Mouse (Mus musculus) heart, adult 2 months (tissue): ENCODE data around the gene Gm45062. TPM values are rescaled to one million over a fixed set of nuclear protein-coding genes. Genes with fewer than 3 reads are reported as not detected.

ENCODE experiments used
- DNase-seq, 2 experiments: peaks; one replicate each; pipeline ENCODE4 v3.0.0; 2021
- H3K27ac ChIP-seq: fragments of 200-600 bp; 2 replicates; pipeline ENCODE4 v1.8.1; 2022
- H3K27me3 ChIP-seq: fragments of 200-500 bp; 2 replicates; pipeline ENCODE4 v1.6.1; 2012; ENCODE audit warnings: mild to moderate bottlenecking, low read length, inconsistent platforms, mixed read lengths; ENCODE audit not compliant: control insufficient read depth, insufficient read depth
- H3K36me3 ChIP-seq: fragments of 200-500 bp; 2 replicates; pipeline ENCODE4 v1.6.1; 2012; ENCODE audit warnings: low read length, inconsistent platforms; ENCODE audit not compliant: control insufficient read depth, insufficient read depth
- H3K4me1 ChIP-seq: fragments of 200-500 bp; 2 replicates; pipeline ENCODE4 v1.6.1; 2011; ENCODE audit warnings: low read length; ENCODE audit not compliant: control insufficient read depth, insufficient read depth
- H3K4me3 ChIP-seq: fragments of 200-600 bp; 2 replicates; pipeline ENCODE4 v1.8.1; 2022
- H3K79me2 ChIP-seq: fragments of 200-500 bp; replicated peaks from 2 replicates; pipeline ENCODE4 v1.6.1; 2012; ENCODE audit warnings: mild to moderate bottlenecking, inconsistent platforms, low read length, moderate library complexity, mixed read lengths; ENCODE audit not compliant: control insufficient read depth, insufficient read depth
- H3K9ac ChIP-seq: fragments of 200-500 bp; 2 replicates; pipeline ENCODE4 v1.6.1; 2012; ENCODE audit warnings: low read depth, mild to moderate bottlenecking, control low read depth, inconsistent platforms, low read length, mixed read lengths
- CTCF ChIP-seq: fragments of 200-600 bp; IDR thresholded peaks from 2 replicates; pipeline ENCODE4 v1.8.1; 2022; ENCODE audit warnings: antibody characterized with exemption, mild to moderate bottlenecking, moderate library complexity
- EP300 ChIP-seq: fragments of 200-500 bp; IDR thresholded peaks from 2 replicates; pipeline ENCODE4 v1.6.1; 2011; ENCODE audit warnings: low read depth, low read length, control low read depth; ENCODE audit not compliant: insufficient read depth
- POLR2A ChIP-seq: fragments of 200-500 bp; IDR thresholded peaks from 2 replicates; pipeline ENCODE4 v1.6.1; 2011; ENCODE audit warnings: mild to moderate bottlenecking, low read depth, low read length, control low read depth; ENCODE audit not compliant: insufficient read depth
- WGBS: fragments of 180-500 bp; shearing (Covaris S2); methylation state at CpG from one replicate; pipeline ENCODE4 v1.1.7; 2018; 5-methylcytosine and 5-hydroxymethylcytosine counted together
- intact Hi-C: fragments of 180-260 bp; cut with DNase I; formaldehyde crosslinking; loops from one replicate; pipeline ENCODE4 v1.15.1; 2025
- polyA plus RNA-seq: library from polyadenylated mRNA; depleted of rRNA; stranded (reverse); fragments of >200 nt; gene quantifications from 2 replicates; pipeline ENCODE4 v1.2.3, GENCODE M21; 2012
- total RNA-seq, 2 experiments: library from RNA; stranded (reverse); gene quantifications; 2 replicates each; pipeline ENCODE4 v1.2.3; 2021

The Gm45062 gene
- total and polyA plus RNA-seq, 3 experiments = 0.57 to 1.9 TPM; not detected in 1

DNA sequence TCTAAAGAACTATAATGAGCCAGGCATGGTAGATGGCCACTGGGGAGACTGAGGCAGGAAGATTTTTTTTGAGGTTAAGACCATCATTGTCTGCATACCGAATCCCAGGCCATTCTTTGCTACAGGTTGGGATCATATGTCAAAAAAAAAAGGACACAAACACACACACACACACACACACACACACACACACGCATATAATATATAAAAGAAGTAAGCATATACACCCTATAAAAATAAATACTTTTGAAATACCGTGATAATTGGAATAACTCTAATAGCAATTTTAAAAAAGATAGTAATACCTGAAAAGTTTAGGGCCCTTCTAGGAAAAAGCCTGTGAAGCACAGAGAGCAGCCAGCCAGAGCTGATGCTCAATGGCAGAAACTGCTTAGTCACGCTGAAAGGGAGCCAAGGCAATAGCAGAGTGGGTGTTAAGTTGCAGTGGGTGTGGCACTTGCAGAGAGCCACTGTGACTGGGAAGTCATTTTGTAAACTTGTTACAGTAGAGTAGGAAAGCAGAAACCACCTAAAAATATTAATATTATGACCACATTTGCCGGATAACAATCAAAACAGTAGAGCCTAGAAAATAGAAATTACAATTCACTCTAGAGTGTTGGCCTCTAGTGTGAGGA is 86.1 kb downstream of the Gm45062 start:
- no peak overlapping the region for H3K4me3 ChIP-seq
- intact Hi-C loops = no loop called here
- TF ChIP-seq EP300 (no peak), CTCF (no peak), POLR2A (no peak)
- H3K27me3 ChIP-seq = no peaks in the 10 kb centered on the region
- H3K4me1 ChIP-seq = no peaks in the 10 kb centered on the region; the same call in 1 of the 2 replicates
- no peaks in the 10 kb centered on the region for H3K79me2 ChIP-seq
- H3K9ac ChIP-seq = no peak overlapping the region
- peak; percentile 56 to 74 for DNase-seq
- H3K36me3 ChIP-seq = no peaks in the 10 kb centered on the region
- no peak overlapping the region for H3K27ac ChIP-seq
- whole genome bisulfite sequencing = 68% methylated on average over 5 of the region's 5 CpGs

DNA sequence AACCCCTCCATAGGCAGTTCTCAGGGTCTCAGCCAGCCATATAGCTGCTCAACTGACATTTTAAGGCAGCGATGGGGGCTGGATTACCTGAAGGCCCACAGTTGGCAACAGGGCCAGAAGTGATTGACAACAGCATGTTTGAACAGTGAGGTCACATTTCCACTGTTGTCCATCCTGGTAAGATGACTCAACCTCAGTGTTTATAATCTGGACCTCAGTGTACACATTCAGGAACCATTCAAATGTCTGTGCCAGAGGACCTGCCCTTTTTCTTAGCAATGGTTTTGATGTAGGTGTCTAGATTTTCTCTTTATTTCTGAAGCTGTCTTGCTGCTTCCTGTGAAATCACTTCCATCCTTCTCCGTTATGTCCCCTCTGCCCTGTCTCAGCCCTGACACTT is 87.9 kb downstream of the Gm45062 start:
- DNase-seq = no peak
- TF ChIP-seq CTCF (no peak), EP300 (no peak), POLR2A (no peak)
- intact Hi-C loops = no loop called here
- Histone ChIP-seq H3K79me2 (no peaks in the 10 kb centered on the region), H3K27ac (no peak overlapping the region), H3K4me1 (peaks cover 8% of the 10 kb centered on the region), H3K9ac (no peak overlapping the region), H3K27me3 (no peaks in the 10 kb centered on the region), H3K4me3 (no peak overlapping the region), H3K36me3 (peaks cover 2% of the 10 kb centered on the region; the same call in 1 of the 2 replicates)
- WGBS = 73% methylated on average over 2 of the region's 2 CpGs

- H3K79me2 ChIP-seq = no peaks in the 10 kb centered on the region
- peaks cover 8% of the 10 kb centered on the region for H3K4me1 ChIP-seq
- H3K4me3 ChIP-seq = no peak overlapping the region
- H3K27me3 ChIP-seq = no peaks in the 10 kb centered on the region
- TF ChIP-seq POLR2A (no peak), CTCF (no peak), EP300 (no peak)
- no peak for DNase-seq
- intact Hi-C loops = no loop called here
- H3K36me3 ChIP-seq = peaks cover 2% of the 10 kb centered on the region; the same call in 1 of the 2 replicates
- 100% methylated on average over 1 of the region's 1 CpGs for WGBS
- H3K9ac ChIP-seq = no peak overlapping the region
- no peak overlapping the region for H3K27ac ChIP-seq
Measured at GRCm38 (mm10) chr6:8348344-8348743, 89.1 kb downstream of the Gm45062 start.

DNA sequence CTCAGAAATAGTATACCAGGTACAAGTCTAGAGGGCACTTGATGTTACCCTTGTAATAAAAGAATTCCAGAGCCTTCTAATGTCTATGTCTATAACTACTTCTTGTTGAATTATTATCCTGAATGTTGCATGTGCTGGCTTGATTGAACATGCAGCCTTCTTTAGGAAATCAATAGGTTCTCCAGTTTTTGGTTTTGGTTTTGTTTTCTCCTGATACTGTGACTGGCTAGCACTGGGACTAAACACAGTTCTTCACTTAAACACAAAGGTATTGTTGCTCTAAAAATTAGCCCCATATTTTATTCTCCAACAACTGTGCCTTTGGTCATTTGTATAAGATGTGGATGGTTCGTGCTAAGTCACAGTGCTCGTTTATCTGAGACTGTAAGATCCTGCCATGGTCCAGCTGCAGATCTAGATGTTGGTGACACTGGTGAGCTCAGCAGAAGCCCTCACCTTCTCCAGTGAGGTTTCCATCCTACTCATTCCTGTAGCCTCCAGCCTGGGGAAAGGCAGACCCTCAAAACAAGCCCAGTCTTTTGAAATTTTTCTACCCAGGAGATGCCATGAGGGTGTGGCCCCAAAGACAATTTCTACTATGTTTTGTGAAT is 89.9 kb downstream of the Gm45062 start:
- Histone ChIP-seq H3K27me3 (no peaks in the 10 kb centered on the region), H3K36me3 (peaks cover 2% of the 10 kb centered on the region; the same call in 1 of the 2 replicates), H3K4me3 (no peak overlapping the region), H3K4me1 (peaks cover 8% of the 10 kb centered on the region), H3K9ac (no peak overlapping the region), H3K27ac (no peak overlapping the region), H3K79me2 (no peaks in the 10 kb centered on the region)
- no peak for DNase-seq
- WGBS = 81% methylated on average over 2 of the region's 2 CpGs
- TF ChIP-seq POLR2A (no peak), EP300 (no peak), CTCF (no peak)
- intact Hi-C loops = no loop called here

- H3K4me1 ChIP-seq = peaks cover 8% of the 10 kb centered on the region
- TF ChIP-seq POLR2A = no peak
- TF ChIP-seq CTCF = no peak
- no peak for TF ChIP-seq EP300
- no peak for DNase-seq
- no peak overlapping the region for H3K4me3 ChIP-seq
- no peaks in the 10 kb centered on the region for H3K27me3 ChIP-seq
- intact Hi-C loops = loop anchor here (10.0 kb wide), 1 partner anchor 257 kb away; no protein-coding TSS in a partner anchor
- peaks cover 2% of the 10 kb centered on the region; the same call in 1 of the 2 replicates for H3K36me3 ChIP-seq
- H3K27ac ChIP-seq = peak overlapping the region; percentile 10; the same call in 1 of the 2 replicates
- WGBS = 41% methylated on average over 2 of the region's 2 CpGs
- no peaks in the 10 kb centered on the region for H3K79me2 ChIP-seq
- H3K9ac ChIP-seq = no peak overlapping the region
Measured at GRCm38 (mm10) chr6:8351507-8351906, 92.3 kb downstream of the Gm45062 start.

- Histone ChIP-seq H3K27me3 (no peaks in the 10 kb centered on the region), H3K4me3 (no peak overlapping the region; the same call in 1 of the 2 replicates), H3K9ac (no peak overlapping the region), H3K79me2 (no peaks in the 10 kb centered on the region), H3K36me3 (peaks cover 2% of the 10 kb centered on the region; the same call in 1 of the 2 replicates), H3K27ac (no peak overlapping the region), H3K4me1 (peaks cover 8% of the 10 kb centered on the region)
- DNase-seq = no peak
- 57% methylated on average over 12 of the region's 12 CpGs for WGBS
- intact Hi-C loops = loop anchor here (10.0 kb wide), 1 partner anchor 258 kb away; no protein-coding TSS in a partner anchor
- no peak for TF ChIP-seq POLR2A
- no peak for TF ChIP-seq EP300
- TF ChIP-seq CTCF = no peak
Measured at GRCm38 (mm10) chr6:8352533-8353168, 93.4 kb downstream of the Gm45062 start.
